Mouse (Mus musculus): Measurements from ENCODE around the gene Smg1. TPM values are rescaled to one million over a fixed set of nuclear protein-coding genes. Genes with fewer than 3 reads are reported as not detected.
"Not testable (repeated sequence)": the region's sequence is repeated elsewhere in the genome, so short reads cannot be mapped to it uniquely, and the experiment has no call there.

Smg1 gene
- polyA plus RNA-seq, 1 experiment from 2014 or later = 20.4 TPM

DNA sequence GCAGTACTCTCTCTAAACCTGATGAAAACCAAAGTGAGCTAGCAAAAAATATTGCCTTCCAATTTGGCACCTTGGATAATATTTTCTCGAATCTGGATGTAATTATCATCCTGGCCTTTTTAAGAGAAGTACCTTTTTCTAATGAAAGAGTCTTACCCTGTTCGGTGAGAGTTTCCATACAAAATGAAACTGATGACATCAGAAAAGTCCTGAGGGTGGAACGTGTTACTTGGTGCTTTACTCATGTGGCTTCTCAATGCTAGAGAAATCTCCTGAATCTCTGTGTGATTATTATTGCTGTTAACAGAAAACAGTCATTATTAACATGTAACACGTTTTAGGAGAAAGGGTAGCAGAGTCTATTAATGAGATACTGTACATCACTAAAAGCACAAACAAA, 57.6 kb downstream of the Smg1 start:
- Histone ChIP-seq H3K9ac (ENCODE audit: low read length) (no peak overlapping the region), H3K4me1 (ENCODE audit: control insufficient read depth, insufficient read depth, low read length) (no peaks in the 10 kb centered on the region), H3K9me3 (ENCODE audit: control insufficient read depth, low read length) (no peaks in the 10 kb centered on the region), H3K27me3 (ENCODE audit: control insufficient read depth, insufficient read depth, low read length) (no peaks in the 10 kb centered on the region), H3K4me2 (ENCODE audit: low read depth, severe bottlenecking) (no peak overlapping the region), H3K27ac (replicated peaks; ENCODE audit: low read depth, low read length) (no peak overlapping the region), H3K4me3 (ENCODE audit: low read depth, low read length) (no peak overlapping the region), H3K36me3 (ENCODE audit: control insufficient read depth, insufficient read depth, low read length) (peaks cover 4% of the 10 kb centered on the region; the same call in 1 of the 2 replicates)
- ATAC-seq (ENCODE audit: insufficient number of reproducible peaks, low FRiP score, low TSS enrichment, low read depth) (no peak), DNase-seq (ENCODE audit: low spot score) (no peak)
- 85% methylated on average over 4 of the region's 4 CpGs for WGBS

DNA sequence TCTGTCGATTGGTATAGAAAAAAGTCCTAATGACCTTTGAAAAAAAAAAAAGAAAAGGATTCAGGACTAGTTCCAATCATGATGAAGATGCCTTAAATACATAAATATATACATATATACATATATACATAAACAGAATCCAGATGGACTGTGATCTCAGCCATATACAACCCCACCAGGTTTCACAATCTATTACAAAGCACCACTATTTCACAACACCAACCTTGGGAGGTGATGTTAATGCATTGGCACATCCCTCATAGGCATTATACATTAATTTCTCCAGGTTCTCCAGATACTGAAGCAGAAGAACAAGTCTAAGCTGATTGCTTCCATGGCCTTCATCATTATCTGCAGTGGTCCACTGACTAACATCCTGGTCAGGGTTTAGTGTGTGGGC, 58.9 kb downstream of the Smg1 start:
- WGBS = 85% methylated on average over 1 of the region's 1 CpGs
- Histone ChIP-seq H3K4me3 (ENCODE audit: low read depth, low read length) (no peak overlapping the region), H3K27ac (replicated peaks; ENCODE audit: low read depth, low read length) (no peak overlapping the region), H3K4me2 (ENCODE audit: low read depth, severe bottlenecking) (no peak overlapping the region), H3K27me3 (ENCODE audit: control insufficient read depth, insufficient read depth, low read length) (no peaks in the 10 kb centered on the region), H3K4me1 (ENCODE audit: control insufficient read depth, insufficient read depth, low read length) (no peaks in the 10 kb centered on the region), H3K9me3 (ENCODE audit: control insufficient read depth, low read length) (no peaks in the 10 kb centered on the region), H3K9ac (ENCODE audit: low read length) (no peak overlapping the region), H3K36me3 (ENCODE audit: control insufficient read depth, insufficient read depth, low read length) (peaks cover 7% of the 10 kb centered on the region; the same call in 1 of the 2 replicates)
- DNase-seq (ENCODE audit: low spot score) = no peak
- no peak for ATAC-seq (ENCODE audit: insufficient number of reproducible peaks, low FRiP score, low TSS enrichment, low read depth)

DNA sequence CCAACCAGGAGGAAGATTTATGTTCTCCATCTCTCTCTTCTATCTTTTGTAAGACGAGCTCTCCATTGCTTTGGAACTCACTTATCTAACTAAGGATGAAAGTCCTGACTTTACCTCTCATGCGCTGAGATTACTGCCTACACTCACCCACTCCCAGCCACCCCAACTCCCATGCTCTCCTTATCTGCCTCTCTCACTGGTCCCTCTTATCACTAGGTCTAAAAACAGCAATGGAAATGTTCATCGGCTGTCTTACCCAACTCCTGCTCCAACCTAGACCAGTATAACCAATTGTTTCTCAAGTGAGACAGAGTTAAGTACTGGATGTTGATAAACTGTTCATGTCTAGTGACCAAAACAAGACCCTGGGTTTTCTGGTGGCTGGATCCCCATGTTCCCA, 62.3 kb downstream of the Smg1 start:
- DNase-seq (ENCODE audit: low spot score) (no peak), ATAC-seq (ENCODE audit: insufficient number of reproducible peaks, low FRiP score, low TSS enrichment, low read depth) (no peak)
- Histone ChIP-seq H3K9ac (ENCODE audit: low read length) (no peak overlapping the region), H3K4me2 (ENCODE audit: low read depth, severe bottlenecking) (no peak overlapping the region), H3K4me3 (ENCODE audit: low read depth, low read length) (no peak overlapping the region), H3K4me1 (ENCODE audit: control insufficient read depth, insufficient read depth, low read length) (no peaks in the 10 kb centered on the region), H3K36me3 (ENCODE audit: control insufficient read depth, insufficient read depth, low read length) (peaks cover 7% of the 10 kb centered on the region; the same call in 1 of the 2 replicates), H3K27me3 (ENCODE audit: control insufficient read depth, insufficient read depth, low read length) (no peaks in the 10 kb centered on the region), H3K27ac (replicated peaks; ENCODE audit: low read depth, low read length) (no peak overlapping the region), H3K9me3 (ENCODE audit: control insufficient read depth, low read length) (no peaks in the 10 kb centered on the region)
- 92% methylated on average over 3 of the region's 3 CpGs for WGBS

- H3K27me3 ChIP-seq (ENCODE audit: control insufficient read depth, insufficient read depth, low read length) = no peaks in the 10 kb centered on the region
These were observed 63.7 kb downstream of the Smg1 start for GRCm38 (mm10) chr7:118179782-118180181.

GRCm38 (mm10) chr7:118175821-118176355, 67.6 kb downstream of the Smg1 start:
- Histone ChIP-seq H3K27me3 (ENCODE audit: control insufficient read depth, insufficient read depth, low read length) (no peaks in the 10 kb centered on the region), H3K9me3 (ENCODE audit: control insufficient read depth, low read length) (no peaks in the 10 kb centered on the region), H3K4me3 (ENCODE audit: low read depth, low read length) (no peak overlapping the region), H3K9ac (ENCODE audit: low read length) (no peak overlapping the region), H3K27ac (replicated peaks; ENCODE audit: low read depth, low read length) (no peak overlapping the region), H3K4me2 (ENCODE audit: low read depth, severe bottlenecking) (no peak overlapping the region), H3K36me3 (ENCODE audit: control insufficient read depth, insufficient read depth, low read length) (peaks cover 5% of the 10 kb centered on the region), H3K4me1 (ENCODE audit: control insufficient read depth, insufficient read depth, low read length) (no peaks in the 10 kb centered on the region)
- no peak for ATAC-seq (ENCODE audit: insufficient number of reproducible peaks, low FRiP score, low TSS enrichment, low read depth)
- 90% methylated on average over 1 of the region's 1 CpGs for WGBS
- no peak for DNase-seq (ENCODE audit: low spot score)

More at GRCm38 (mm10) chr7:118179782-118180181, 63.7 kb downstream of the Smg1 start:
- Histone ChIP-seq H3K27ac (replicated peaks; ENCODE audit: low read depth, low read length) (no peak overlapping the region), H3K4me3 (ENCODE audit: low read depth, low read length) (no peak overlapping the region), H3K9me3 (ENCODE audit: control insufficient read depth, low read length) (no peaks in the 10 kb centered on the region), H3K36me3 (ENCODE audit: control insufficient read depth, insufficient read depth, low read length) (peaks cover 7% of the 10 kb centered on the region; the same call in 1 of the 2 replicates), H3K4me2 (ENCODE audit: low read depth, severe bottlenecking) (no peak overlapping the region), H3K9ac (ENCODE audit: low read length) (no peak overlapping the region), H3K4me1 (ENCODE audit: control insufficient read depth, insufficient read depth, low read length) (no peaks in the 10 kb centered on the region)
- 89% methylated on average over 3 of the region's 3 CpGs for WGBS
- ATAC-seq (ENCODE audit: insufficient number of reproducible peaks, low FRiP score, low TSS enrichment, low read depth) = no peak
- no peak for DNase-seq (ENCODE audit: low spot score)

GRCm38 (mm10) chr7:118170125-118170524, 73.3 kb downstream of the Smg1 start:
- not testable (repeated sequence) for H3K36me3 ChIP-seq (ENCODE audit: control insufficient read depth, insufficient read depth, low read length)

DNA sequence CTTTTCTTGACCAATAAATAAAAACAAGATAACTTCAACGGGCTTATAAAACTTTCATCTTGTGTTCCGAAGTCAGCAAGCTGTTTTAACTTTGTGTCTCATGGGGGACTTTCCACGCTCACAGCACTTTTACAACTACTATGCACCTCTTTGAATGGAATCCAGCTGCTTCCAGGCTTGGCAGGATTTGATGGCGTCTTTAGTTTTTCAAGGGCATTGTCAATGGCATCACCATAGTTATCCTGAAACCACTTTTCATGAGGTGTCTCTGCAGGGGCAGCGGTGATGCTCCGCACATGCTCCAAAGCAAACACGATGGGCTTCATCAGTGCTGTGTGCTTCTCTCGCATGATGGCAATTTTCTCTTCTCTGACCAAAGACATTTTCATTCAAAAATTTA, 80.5 kb downstream of the Smg1 start:
- Histone ChIP-seq H3K9me3 (ENCODE audit: control insufficient read depth, low read length) (no peaks in the 10 kb centered on the region), H3K27me3 (ENCODE audit: control insufficient read depth, insufficient read depth, low read length) (no peaks in the 10 kb centered on the region), H3K4me1 (ENCODE audit: control insufficient read depth, insufficient read depth, low read length) (no peaks in the 10 kb centered on the region), H3K4me2 (ENCODE audit: low read depth, severe bottlenecking) (no peak overlapping the region), H3K27ac (replicated peaks; ENCODE audit: low read depth, low read length) (no peak overlapping the region), H3K9ac (ENCODE audit: low read length) (no peak overlapping the region), H3K36me3 (ENCODE audit: control insufficient read depth, insufficient read depth, low read length) (peaks cover 11% of the 10 kb centered on the region), H3K4me3 (ENCODE audit: low read depth, low read length) (no peak overlapping the region)
- DNase-seq (ENCODE audit: low spot score) = no peak
- ATAC-seq (ENCODE audit: insufficient number of reproducible peaks, low FRiP score, low TSS enrichment, low read depth) = no peak
- 95% methylated on average over 8 of the region's 8 CpGs for WGBS

More at GRCm38 (mm10) chr7:118170125-118170524, 73.3 kb downstream of the Smg1 start:
- WGBS = 85% methylated on average over 2 of the region's 2 CpGs
- not testable (repeated sequence) for H3K4me1 ChIP-seq (ENCODE audit: control insufficient read depth, insufficient read depth, low read length); DNase-seq (ENCODE audit: low spot score); H3K9me3 ChIP-seq (ENCODE audit: control insufficient read depth, low read length); H3K4me2 ChIP-seq (ENCODE audit: low read depth, severe bottlenecking); ATAC-seq (ENCODE audit: insufficient number of reproducible peaks, low FRiP score, low TSS enrichment, low read depth); H3K4me3 ChIP-seq (ENCODE audit: low read depth, low read length); H3K27me3 ChIP-seq (ENCODE audit: control insufficient read depth, insufficient read depth, low read length); H3K27ac ChIP-seq (replicated peaks; ENCODE audit: low read depth, low read length); H3K9ac ChIP-seq (ENCODE audit: low read length)

GRCm38 (mm10) chr7:118160121-118160520, 83.3 kb downstream of the Smg1 start:
- no peak overlapping the region for H3K4me2 ChIP-seq (ENCODE audit: low read depth, severe bottlenecking)
- no peak for DNase-seq (ENCODE audit: low spot score)
- ATAC-seq (ENCODE audit: insufficient number of reproducible peaks, low FRiP score, low TSS enrichment, low read depth) = no peak
- H3K36me3 ChIP-seq (ENCODE audit: control insufficient read depth, insufficient read depth, low read length) = peaks cover 12% of the 10 kb centered on the region
- no peak overlapping the region for H3K9ac ChIP-seq (ENCODE audit: low read length)
- no peaks in the 10 kb centered on the region for H3K4me1 ChIP-seq (ENCODE audit: control insufficient read depth, insufficient read depth, low read length)
- H3K27ac ChIP-seq (replicated peaks; ENCODE audit: low read depth, low read length) = no peak overlapping the region
- no peaks in the 10 kb centered on the region for H3K9me3 ChIP-seq (ENCODE audit: control insufficient read depth, low read length)
- 92% methylated on average over 3 of the region's 3 CpGs for WGBS
- no peak overlapping the region for H3K4me3 ChIP-seq (ENCODE audit: low read depth, low read length)
- H3K27me3 ChIP-seq (ENCODE audit: control insufficient read depth, insufficient read depth, low read length) = no peaks in the 10 kb centered on the region

DNA sequence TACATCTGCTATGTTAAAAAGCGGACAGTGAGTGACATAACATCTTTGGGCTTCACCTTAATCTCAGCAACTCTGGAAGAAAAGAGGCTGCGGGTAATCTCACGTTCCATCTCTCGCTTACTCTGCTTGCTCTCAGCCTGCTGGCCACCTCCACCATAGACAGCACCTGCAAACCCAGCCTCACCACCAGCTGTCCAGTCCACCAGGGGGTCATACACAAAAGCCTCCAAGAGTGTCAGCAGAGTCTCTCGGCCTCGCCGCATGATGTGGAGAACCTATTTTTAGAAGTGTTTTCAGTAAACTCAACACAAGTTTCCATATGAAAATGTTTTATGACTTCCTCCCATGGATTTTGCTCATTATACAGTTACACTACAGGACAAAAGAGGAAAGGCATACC, 87.0 kb downstream of the Smg1 start:
- no peaks in the 10 kb centered on the region for H3K27me3 ChIP-seq (ENCODE audit: control insufficient read depth, insufficient read depth, low read length)
- no peaks in the 10 kb centered on the region for H3K9me3 ChIP-seq (ENCODE audit: control insufficient read depth, low read length)
- no peaks in the 10 kb centered on the region for H3K4me1 ChIP-seq (ENCODE audit: control insufficient read depth, insufficient read depth, low read length)
- no peak for DNase-seq (ENCODE audit: low spot score)
- H3K27ac ChIP-seq (replicated peaks; ENCODE audit: low read depth, low read length) = no peak overlapping the region
- peaks cover 24% of the 10 kb centered on the region for H3K36me3 ChIP-seq (ENCODE audit: control insufficient read depth, insufficient read depth, low read length)
- WGBS = 95% methylated on average over 7 of the region's 7 CpGs
- ATAC-seq (ENCODE audit: insufficient number of reproducible peaks, low FRiP score, low TSS enrichment, low read depth) = no peak
- no peak overlapping the region for H3K4me3 ChIP-seq (ENCODE audit: low read depth, low read length)
- H3K9ac ChIP-seq (ENCODE audit: low read length) = no peak overlapping the region
- no peak overlapping the region for H3K4me2 ChIP-seq (ENCODE audit: low read depth, severe bottlenecking)
